Mouse (Mus musculus) adrenal gland, adult 2 months (tissue): ENCODE measurements around the gene BC049715. TPM values are rescaled to one million over a fixed set of nuclear protein-coding genes. Genes with fewer than 3 reads are reported as not detected.
A peak's percentile ranks its signal among the peaks of the same experiment; 100 is the strongest.

Source experiments
- DNase-seq: peaks from one replicate; pipeline ENCODE4 v3.0.0; 2021
- polyA plus RNA-seq: library from polyadenylated mRNA; depleted of rRNA; stranded (reverse); fragments of >200 nt; gene quantifications from 2 replicates; pipeline ENCODE4 v1.2.3, GENCODE M21; 2012
- total RNA-seq, 2 experiments: library from RNA; stranded (reverse); gene quantifications; 2 replicates each; pipeline ENCODE4 v1.2.3; 2021

Gene BC049715
- total and polyA plus RNA-seq, 3 experiments: 0.21 to 1.1 (median 0.41) TPM

DNA sequence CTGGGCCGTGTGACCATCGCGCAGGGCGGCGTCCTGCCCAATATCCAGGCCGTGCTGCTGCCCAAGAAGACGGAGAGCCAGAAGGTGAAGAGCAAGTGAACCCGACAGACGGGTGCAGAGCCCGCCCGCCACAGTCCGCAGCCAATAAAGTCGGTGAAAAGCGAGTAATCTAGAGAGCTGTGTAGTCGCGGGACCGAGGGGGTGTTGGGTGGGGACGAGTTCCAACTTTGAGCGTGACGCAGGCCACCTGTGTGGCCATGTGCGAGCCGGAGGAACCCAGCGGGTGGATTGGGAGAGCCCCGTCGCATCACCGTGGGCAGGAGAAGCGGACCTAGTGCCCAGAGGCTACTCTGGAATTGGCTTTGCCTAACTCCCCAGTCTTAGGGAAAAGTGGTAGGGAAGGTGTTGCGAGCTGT is 18.8 kb upstream of the BC049715 start:
- peak; percentile 65 for DNase-seq

DNA sequence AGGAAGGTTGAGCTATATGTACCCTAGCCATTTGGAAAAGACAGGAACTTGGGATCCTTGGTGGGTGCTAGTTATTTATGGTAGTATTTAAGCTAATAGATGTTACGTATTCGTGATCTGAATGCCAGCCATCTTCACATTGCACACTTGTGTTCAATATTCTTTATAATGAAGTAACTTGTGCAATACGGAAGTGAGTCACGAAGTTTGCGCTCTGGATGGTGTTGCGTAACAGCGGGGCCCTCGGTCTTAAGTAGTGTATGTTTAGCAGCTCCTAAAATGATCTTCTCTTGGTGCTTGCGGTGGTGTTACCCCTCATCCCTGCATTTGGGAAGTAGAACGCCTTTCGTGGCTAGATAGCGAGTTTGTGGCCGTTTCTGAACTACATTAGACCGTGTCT is 18.3 kb upstream of the BC049715 start:
- DNase-seq: peak; percentile 72

DNA sequence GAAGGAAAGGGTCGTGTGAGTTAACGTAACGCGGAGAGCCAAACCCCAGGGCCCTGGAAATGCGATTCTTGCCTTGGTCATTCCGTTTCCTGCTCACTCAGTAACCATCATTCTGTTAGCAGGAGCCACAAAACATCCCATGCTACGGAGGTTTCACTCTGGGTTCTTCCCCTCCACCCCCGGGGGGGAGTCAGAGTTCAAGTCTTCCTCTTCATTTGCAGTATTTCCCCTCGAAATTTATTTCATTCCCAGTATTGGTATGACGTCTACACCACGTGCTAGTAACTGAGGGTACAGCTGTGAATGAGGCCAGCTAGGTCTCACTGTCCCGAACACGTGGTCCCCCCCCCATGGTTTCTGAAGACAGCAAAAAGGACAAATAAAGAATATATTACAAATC is 17.8 kb upstream of the BC049715 start:
- no peak for DNase-seq

DNA sequence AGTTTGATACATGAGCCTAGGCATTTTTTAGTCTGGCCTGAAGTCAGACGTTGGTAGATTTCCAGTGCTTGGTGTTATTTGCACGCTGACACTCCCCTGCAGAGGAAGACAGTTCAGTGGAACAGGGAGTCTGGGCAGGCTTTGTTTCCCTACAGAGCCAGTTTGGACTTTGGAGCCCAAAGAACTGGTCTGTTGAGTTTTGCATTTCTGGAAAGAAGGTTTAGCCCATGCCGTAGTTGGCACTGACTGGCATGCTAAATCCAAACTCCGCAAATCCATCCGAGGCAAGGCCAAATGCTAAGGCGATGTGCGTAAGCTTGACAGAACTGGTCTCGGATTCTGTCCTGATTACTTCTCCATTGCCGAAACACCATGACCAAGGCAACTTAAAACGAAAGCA is 16.2 kb upstream of the BC049715 start:
- DNase-seq: no peak

DNA sequence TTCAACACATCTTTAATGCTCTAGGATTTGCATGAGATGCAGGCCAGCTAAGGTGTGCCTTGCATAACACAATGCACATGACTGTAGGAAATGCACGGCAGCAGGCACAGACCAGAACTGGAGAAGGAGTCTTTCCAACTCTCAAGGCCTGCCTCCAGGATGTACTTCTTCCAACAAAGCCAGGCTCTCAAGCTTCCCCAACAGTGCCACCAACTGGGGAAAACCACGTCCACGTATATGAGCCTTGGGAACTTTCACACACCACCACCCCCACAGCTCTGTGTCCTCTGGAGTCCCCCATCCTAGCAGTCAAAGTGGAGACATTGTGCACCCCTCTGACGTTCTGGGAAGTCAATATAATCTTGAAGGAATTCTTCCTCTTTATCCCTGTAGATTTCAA is 14.3 kb upstream of the BC049715 start:
- DNase-seq: peak; percentile 33

DNA sequence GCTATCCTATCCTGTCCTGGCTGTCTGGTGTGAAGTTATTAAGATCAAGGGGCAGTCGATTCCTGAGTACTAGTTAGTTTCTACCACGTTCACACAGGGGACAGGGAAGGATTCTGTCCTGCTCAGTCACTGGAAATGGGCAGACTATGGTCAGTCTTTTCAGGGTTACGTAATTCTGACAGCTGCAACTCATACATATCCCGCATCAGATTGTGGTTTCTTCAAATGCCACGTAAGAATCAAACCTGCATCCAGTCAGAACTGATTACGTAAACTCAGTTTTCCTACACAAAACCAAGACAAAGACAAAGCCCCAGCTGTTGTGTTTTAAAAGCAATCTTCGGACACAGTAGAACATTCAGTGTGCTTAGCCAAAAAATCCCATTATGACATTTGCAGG is 12.0 kb upstream of the BC049715 start:
- no peak for DNase-seq

DNA sequence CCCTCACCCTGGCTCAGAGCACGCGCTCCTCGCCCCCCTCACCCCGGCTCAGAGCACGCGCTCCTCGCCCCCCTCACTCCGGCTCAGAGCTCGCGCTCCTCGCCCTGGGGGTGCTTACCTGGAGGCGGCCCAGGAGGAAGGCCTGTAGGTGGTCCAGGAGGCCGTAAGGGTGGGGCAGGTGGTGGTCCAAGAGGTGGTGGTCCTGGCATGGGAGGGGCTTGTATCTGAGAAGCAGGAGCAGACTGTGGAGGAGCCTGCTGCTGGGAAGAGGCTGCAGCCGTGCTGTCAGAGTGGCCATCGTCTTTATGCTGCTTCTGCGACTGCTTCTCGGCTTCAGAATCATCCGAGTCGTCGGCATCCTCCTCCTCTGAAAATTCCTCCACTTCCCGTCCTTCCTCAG is 10.6 kb upstream of the BC049715 start:
- no peak for DNase-seq

DNA sequence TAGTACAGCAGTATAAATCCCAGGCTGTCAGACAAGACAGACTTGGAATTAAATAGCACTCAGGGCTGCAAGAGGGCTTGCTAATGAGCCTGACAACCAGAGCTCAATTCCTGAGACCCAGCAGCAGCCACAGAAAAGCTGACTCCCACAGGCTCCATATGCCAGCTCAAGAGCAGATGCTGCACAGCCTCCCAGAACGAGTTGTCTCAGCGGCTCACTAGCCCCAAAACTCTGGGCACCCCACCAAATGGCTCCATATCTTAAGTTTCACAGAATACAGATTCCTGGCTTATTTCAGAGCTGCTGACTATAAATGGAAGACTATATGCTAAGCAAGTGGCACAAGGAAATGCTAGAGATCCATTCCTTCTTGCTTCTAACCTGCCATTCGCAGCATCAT is 9.9 kb upstream of the BC049715 start:
- DNase-seq: no peak

DNA sequence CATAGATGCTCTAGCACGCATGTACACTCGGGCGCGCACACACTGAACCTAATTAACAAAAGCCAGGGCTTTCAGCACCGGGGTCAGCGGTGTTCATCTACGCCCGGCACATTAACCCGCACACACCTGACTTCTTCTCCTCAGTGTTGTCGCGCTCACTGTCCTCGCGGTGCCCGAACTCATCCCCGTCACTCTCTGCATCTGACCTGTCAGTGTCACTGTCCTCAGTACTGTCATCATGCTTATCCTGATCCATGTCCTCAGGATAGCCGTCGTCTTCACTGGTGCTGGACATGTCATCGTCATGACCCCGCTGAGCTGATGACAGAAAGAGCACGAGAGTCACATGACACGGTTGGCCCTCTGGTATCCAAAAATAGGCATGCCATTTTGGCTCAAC is 7.0 kb upstream of the BC049715 start:
- no peak for DNase-seq

DNA sequence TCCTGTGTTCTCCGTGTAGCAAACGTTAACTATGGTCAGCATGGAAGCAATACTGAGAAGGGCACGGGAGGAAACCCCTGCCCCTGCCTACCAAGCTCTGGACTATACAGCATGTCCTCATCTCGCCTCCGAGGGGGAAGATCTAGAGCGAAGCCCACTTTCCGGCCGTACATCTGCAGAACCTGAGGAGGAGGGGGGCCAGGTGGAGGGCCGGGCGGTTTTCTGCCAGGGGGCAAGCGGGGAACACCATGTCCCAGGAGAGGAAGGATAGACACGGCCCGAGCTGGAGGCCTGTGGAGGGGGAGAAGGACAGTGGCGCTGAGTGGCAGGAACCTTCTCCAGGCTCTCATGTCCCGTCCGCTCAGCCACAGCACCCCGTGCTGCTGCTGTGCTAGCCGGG is 6.3 kb upstream of the BC049715 start:
- DNase-seq: no peak

DNA sequence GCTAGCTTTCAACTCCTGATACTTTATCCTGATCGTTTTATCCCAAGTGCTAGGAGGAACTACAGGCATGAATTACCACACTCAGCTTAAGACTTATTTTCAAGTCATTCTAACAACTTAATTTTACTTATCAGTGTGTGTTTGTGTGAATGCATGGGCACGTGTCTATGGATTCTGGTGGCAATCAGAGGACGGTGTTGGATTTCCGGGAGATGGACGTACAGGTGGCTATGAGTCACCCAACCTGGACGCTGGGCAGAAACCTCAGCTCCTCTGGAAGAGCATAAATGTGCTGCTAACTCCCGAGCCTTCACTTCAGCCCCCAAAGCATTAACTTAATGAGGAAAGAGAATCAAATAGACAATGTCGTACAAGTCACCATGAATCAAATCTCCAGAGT is 2.4 kb upstream of the BC049715 start:
- no peak for DNase-seq

DNA sequence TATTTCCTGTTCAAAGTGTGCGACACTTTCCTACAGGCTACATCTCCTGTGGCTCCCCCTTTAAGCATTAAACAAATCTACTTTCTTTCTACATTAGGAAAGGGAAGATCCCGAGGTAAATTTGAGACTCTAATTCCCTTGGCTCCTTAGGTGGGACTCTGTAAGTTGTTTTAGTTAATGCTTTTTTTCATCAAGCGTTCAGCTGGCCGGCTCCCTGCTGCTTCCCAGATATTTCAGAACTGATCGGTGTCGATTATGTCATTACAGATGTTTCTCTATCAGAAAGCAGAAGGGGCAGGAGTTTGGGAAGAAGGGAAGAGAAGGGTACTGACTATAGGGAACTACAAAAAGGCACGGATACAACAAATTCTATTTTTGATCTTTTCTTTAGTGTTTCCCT is 310 bp upstream of the BC049715 start:
- no peak for DNase-seq

DNA sequence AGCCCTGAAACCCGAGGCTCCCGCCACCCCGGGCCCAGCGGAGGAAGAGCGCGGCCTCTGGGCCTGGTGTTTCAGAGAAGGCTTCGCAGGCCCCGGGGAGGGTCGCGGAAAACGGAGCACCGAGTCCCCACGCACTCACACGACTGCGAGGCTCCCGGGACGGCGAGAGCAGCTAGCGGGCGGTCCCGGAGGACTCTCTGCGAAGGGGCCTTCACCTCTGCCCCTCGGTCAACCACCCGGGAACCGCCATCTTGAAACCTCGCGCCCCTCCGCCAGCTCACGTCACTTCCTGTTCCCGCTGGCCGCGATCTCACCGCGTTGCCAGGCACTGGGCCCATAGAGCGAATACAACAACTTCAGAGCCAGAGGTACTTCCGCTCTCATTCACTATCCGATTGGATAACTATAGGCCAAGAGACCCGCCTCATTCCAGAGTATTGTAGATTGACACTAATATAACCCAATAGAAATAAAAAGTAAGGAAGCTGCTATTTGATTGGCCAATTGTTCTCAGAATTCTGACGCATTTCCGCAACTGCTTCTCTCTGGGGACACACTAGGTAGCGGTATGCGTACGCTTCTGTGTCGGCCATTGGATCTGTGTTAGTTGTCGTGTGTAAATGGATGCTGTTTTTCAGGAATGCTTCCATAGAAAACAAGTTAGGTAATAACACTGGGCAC is 595 bp downstream of the BC049715 start, which contains the start of gene Wbp11:
Gene Wbp11, minus strand, starts transcription at position 353 of the 681 bp plus-strand sequence.
- peak; percentile 97 for DNase-seq

DNA sequence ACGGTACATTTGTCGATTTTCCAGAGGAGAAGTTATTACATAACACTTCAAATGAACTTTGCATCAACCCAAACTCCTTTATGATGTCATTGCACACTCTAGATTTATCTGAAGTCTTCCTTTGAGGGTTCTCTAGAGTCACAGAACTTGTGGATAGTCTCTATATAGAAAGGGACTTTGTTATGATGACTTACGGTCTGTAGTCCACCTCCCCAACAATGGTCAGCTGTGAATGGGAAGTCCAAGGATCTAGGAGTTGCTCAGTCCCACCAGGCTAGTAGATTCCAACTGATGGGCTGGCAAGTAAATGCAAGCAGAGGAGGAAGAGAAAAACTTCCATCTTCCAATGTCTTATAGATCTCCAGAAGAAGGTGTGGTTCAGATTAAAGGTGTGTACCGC is 1.3 kb downstream of the BC049715 start:
- DNase-seq: no peak

DNA sequence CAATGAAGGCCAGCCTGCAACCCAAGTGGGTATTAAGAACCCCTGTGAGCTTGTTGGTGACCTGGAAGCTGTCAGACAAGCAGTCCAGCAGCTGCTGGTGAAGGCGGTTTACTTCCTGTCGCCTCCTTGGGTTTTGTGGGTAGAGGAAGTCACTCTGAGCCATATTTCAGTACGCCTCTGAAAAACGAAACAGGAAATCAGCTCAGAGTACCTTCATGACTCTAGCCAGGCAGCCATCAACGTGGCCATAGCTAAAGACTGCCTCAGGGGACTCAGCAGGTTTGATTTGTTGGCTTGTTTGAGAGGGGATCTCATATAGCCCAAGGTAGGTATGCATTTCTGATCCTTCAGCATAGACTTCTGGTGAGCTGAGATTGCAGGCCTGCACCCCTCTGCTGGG is 4.3 kb downstream of the BC049715 start:
- DNase-seq: no peak

DNA sequence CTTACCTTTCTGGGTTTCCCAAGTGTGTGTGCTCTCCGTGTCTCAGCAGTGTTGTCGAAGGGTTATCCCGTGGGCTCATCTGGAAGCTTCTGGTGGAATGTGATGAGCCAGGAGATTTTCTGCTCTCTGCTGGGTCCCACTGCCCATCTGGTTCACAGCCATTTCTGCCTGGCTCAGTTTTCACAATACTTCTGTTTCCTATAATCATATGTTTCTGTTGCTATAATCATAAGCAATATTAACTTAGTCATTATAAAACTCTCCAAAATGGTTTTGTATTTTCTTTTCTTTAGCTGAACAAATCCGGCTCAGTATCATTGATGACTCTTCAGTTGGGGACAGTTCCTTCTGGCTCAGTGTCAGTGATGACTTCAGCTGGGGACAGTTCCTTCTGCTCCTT is 7.9 kb downstream of the BC049715 start, which contains the start of gene Smco3:
Gene Smco3, minus strand, starts transcription at position 101 of the 400 bp plus-strand sequence.
- DNase-seq: no peak

DNA sequence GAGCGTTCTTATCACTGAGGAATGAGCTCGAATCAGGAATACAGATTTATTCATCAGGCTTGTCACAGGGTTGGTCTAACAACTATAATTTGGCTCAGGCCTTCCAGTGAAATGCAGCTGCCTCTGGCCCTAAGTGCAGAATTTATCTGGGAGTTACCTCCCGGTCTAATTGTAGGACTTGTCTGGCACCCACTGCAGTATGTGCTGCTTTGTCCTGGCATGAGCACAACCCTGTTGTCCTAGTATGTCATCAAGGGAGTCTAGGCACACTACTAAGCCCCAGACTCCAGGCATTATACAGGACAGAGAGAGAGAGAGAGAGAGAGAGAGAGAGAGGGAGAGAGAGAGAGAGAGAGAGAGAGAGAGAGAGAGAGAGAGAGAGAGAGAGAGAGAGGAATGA is 9.9 kb downstream of the BC049715 start:
- no peak for DNase-seq

DNA sequence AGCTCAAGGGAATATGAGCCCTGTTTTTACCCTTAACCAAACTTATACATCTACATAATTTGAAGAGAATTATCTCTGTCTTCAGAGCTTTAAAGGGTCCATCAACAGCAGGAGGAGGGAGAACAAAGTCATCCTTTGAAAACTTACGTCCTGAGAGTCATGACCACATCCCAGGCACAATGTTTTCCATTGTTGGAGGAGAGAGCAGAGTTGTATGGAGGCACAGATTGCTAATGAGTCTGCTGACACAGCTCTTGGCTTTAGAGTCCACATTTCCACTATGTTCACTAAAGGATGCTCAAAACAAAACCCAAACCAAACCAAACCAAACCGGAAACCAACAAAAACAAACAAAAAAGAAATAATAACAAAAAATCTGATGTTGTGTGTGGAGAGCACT is 17.5 kb downstream of the BC049715 start:
- no peak for DNase-seq

DNA sequence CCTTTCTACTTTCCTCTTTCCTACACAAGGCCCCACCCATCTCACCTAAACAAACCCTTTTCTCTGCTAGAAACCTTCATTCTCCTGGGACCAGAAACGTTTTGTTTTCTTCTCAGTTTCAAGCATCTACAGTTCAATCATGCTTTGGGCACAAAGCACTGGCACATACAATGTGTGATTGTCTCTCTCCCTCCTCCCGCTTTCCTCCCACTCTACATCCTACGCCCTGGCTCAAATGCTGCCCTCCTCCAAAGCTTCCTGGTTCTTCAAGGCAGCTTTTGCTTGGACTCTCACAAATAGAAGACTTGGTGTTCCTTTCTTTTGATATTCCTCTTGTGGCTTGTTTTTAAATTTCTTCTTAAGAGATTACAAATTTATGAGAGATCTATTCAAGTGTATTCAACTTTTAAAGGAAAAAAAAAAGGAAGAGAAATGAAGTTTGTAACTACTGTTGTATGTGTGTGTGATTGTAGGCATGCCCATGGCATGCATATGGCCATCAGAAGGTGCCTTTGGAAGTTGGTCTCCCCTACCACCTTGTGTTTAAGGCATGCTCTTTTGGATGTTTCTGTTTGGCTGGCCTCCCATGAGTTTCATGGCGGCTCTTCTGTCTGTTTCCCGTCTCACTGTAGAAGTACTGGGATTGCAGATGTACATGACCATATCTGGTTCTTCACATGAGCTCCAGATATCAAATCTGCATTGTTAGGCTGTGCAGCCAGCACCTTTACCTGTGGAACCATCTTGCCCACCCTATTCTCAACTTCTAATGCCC is 18.5 kb downstream of the BC049715 start:
- no peak for DNase-seq

DNA sequence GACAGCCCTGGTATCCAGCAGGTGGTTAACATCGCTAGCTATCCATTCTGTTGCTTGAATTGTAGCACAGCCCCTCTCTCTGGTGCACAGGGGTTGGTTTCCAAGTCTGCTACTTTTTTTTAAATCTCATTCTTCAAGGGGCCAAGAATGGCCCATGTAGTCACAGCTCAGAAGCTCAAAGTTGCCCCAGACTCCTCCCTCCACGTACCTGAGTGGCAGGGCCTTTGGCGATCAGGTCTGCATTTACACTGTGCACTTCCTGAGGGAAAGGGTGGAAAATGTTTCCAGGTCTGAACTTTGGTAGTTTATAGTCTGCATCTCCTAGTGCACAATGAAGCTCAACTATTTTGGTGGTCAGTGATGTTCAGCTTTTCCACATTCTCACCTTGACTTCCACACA is 19.8 kb downstream of the BC049715 start:
- no peak for DNase-seq

DNA sequence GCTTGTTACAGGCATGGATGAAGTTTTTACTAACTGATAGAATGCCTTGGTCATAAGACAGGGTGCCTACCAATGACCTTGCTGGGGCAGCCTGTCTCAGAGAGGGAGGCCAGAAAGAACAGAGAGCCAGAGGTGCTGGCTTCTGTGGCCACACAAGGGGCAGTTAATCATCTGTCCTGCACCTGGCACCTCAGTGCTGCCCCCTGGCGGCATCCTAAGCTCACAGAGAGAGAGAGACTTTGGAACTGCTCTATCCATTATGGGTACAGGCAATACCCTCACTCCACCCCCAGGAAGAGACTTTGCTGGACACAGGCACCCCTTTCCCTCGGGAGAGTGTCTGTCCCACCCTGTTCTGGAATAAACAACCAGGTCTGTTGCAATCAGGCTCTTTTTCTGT is 20.4 kb downstream of the BC049715 start:
- DNase-seq: peak; percentile 45

DNA sequence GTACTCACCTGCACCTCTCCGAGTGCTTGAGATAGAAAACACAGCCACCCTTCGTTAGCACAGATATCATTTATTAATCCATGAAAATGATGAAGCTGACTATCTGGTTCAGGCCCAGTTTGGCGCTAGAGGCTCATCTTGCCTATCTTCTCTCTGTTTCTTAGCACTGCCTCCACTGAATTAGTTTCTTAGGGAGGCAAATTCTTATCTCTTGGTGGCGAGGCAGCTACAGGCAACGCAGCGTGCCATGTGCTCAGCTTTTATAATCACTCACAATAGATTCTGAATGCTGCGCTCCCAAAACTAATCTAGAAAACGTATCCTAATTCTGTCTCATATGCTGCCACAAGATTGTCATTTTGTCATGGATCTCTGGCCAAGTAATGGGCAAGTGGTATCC is 21.0 kb downstream of the BC049715 start:
- no peak for DNase-seq

DNA sequence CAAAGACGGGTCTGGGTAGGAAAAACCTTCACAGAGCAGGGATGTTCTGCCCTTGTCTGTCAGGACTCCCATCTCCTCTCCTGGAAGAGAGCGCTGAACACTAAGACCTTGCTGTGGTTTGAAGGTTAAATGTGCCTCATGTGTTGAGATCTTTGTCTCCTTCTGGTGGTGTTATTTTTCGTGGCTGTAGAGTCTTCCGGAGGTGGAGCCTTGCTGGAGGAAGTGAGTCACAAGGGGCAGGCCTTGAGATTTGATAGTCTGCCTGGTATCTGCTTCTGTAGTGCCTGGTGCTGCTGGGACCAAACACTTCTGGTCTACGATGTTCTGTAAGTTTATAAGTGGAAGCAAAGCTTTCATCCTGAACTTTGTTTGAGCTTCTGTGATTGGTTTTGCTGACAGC is 21.5 kb downstream of the BC049715 start:
- no peak for DNase-seq

DNA sequence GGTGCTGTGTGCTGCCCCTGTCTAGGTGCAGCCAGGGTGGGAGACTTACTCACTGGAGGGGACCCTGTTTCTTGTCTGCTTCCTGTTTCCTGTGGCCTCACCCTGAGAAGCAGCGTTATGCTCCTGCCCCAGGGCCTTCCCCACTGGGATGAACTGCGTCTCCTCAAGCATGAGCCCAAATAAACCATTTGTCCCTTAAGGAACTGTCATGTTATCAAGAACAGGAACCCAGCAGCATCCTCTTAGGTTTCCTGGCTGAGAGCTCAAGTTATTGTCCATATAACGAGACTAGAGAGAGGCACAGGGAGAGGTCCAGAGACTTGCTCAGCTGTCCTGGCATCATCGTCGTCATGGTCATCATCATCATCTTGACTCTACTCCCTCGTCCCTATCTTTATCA is 22.8 kb downstream of the BC049715 start:
- DNase-seq: no peak
